Mouse (Mus musculus) embryo, embryonic 10.5 days (tissue): ENCODE results near the gene Ceacam3.
"Not testable (repeated sequence)": the region's sequence is repeated elsewhere in the genome, so short reads cannot be mapped to it uniquely, and the experiment has no call there.

Source experiments
- DNase-seq: peaks from one replicate; pipeline ENCODE4 v3.0.0-alpha.2; 2015; ENCODE audit warnings: low spot score

Gene Ceacam3

DNA sequence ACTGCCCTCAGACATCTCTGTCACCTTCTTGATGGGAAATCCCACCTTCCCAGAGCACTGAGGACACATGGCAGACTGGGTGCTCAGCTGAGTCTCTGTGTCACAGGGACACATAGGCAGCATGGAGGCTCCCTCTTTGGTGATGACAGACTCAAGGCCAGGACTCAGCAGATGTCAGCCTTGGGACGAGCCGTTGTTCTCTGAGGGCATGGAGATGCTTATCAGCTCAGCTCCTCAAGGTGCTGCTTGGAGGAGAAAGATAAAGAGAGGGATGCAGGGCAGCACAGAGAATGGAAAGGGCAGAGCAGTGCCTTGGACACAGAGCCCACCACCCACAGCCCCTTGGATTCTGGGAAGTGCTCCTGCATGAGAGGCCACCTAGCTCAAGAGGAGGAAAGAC is at the start of gene Ceacam3:
TSS of gene Ceacam3 (plus strand) at position 352 of the 400 bp plus-strand sequence.
- DNase-seq, result no peak

GRCm38 (mm10) chr7:17101631-17102030 is 48.5 kb upstream of the Ceacam3 start:
- DNase-seq, result not testable (repeated sequence)

- DNase-seq, result no peak
Observed at GRCm38 (mm10) chr7:17135307-17135706, 14.8 kb upstream of the Ceacam3 start.

DNA sequence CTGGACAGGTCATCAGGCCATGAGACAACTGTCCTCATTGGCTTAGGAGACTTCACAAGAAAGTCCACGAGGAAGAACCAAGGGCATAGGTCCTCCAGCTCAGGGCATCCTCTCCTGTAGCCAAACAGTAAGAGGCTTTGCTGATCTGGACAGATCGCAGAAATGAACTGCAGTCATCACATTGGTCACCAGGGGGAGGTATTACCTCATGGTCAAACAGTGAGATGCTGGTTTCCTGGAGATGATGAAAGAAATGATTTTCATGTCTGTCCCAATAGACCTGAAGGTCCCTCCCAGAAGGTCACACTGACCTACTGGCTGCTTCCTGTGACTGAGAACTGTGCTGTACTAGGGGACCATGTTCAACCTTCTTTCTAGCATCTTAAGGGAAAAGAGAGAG is 5.6 kb downstream of the Ceacam3 start:
- DNase-seq, result peak; percentile 27

DNA sequence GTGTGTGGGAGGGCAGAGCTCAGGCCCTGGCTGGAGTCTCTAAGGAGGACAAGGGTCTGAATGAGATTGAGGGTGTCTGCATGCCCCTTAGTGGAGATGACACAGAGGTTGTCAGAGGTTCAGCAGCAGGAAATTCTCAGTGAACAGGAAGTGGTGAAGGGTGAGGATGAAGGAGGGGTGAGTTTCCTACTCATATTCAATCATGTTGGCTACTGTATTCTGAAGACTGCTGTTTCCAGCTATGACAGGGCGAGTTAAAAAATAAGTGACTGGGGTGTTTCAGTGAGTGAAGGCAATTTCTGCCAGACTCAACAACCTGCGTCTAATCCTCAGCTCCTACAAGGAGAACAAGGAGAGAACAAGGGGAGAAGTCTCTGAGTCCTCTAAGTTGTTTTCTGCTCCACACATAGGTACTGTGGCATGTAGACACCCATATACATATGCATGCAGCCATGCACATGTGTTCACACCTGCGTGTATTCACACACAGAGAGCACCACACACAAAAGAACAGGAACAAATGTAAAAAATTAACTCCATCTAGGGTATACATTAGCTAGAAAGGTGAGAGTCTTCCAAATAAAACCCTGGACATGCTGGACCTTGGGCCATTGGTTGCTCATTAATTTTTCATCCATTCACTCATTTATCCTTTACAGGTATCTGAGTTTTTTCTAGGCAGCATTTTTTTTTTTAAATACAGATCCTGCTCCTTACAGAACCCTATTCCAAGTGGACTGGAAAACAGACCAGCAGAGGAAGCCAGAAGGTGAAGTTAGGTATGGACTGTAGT is 7.0 kb downstream of the Ceacam3 start:
- DNase-seq, result no peak

GRCm38 (mm10) chr7:17159011-17159410 is 8.9 kb downstream of the Ceacam3 start:
- DNase-seq, result no peak

DNA sequence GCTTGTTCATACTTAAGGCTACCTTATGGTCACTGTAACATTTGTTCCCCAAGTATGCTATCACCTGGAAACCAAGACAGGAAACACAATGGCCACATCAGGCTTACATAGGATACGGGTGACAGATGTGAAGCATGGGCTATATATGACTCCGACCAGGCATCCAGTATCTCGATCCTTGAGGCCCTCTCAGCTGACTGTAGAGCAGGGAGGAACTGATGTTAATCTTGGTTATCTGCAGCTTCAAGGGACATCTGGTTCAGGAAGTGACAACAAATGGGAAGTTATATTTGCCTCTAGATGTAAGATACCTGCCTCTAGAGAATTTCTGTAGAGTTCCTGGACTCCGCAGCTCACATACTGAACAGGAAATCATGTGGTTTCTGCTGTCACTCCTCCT is 21.7 kb downstream of the Ceacam3 start:
- no peak for DNase-seq

DNA sequence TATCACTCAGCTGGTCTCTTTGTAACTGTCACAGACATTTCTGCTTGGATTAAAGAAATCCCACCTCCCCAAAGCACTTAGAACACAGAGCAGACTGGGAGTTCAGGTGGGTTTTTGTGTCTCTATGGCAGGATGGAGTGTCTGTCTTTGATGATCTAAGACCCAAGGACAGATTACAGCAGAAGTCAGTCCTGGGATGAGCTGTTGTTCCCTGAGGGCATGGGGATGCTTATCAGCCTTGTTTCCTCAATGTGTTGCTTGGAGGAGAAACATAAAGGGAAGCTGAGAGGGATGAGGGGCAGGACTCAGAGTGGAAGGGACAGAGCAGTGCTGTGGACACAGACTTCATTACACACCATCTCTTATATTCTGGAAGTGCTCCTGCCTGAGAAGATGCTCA is 53.1 kb downstream of the Ceacam3 start, which contains the start of gene Psg29:
TSS of gene Psg29 (plus strand) at position 301 of the 400 bp plus-strand sequence.
- DNase-seq, result no peak

DNA sequence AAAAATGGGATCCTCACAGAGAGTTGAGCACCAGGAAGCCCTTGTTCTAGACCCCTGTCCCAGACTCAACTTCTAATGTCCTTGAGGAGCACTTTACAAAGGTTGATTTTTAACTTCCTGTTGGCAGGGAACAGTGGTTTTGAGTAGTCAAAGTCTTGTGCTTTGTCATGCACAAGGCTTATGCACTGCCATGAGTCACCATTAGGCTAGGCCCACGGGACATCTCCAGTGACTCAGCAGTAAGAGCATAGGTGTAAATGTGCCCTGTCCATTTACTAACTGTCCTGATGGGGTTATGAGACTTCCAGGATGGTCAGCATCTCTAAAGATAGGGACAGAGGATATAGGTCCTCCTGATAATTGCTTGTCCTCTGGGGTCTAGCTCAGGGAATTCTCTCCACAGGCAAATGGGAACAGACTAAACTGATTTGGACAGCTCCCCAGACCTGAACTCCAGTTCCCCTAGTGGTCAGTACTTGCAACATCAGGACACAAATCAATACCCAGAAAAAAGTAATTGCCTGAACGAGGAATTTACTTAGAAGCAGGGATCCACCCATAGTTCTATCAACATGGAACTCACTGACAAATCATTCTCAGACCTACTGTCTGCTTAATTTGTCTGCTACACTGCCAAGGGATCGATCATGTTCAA is 55.6 kb downstream of the Ceacam3 start:
- DNase-seq, result no peak
